Mouse (Mus musculus) duodenum, adult 2 months (tissue): ENCODE data around the gene Mill2. TPM values are rescaled to one million over a fixed set of nuclear protein-coding genes. Genes with fewer than 3 reads are reported as not detected.

Experiments
- polyA plus RNA-seq: library from polyadenylated mRNA; depleted of rRNA; stranded (reverse); fragments of >200 nt; gene quantifications from 2 replicates; pipeline ENCODE4 v1.2.3, GENCODE M21; 2012; ENCODE audit warnings: low replicate concordance; rRNA removed

The Mill2 gene
- polyA plus RNA-seq, result 1.4 and 2.9 TPM in 2 replicates

DNA sequence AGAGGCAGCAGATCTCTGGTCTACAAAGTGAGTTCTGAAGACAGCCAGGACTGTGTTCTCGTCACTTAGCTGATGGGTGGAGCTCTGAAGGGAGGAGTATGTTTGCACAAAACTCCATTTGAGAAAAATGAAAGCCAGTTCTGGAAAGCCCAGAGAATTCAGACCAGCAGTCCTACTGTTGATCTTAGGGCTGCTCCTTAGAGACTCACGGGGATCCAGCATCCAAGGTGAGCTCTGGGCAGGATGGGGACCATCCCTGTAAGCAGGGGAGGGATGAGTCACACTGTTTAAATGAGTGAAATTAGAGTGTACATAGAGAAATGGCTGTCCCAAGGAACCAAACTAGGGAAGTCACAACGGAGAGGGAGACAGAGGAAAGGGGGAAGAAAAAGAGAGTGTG lies at the start of gene Mill2:
Gene Mill2 (plus strand): TSS at position 102 of the 400 bp plus-strand sequence.

DNA sequence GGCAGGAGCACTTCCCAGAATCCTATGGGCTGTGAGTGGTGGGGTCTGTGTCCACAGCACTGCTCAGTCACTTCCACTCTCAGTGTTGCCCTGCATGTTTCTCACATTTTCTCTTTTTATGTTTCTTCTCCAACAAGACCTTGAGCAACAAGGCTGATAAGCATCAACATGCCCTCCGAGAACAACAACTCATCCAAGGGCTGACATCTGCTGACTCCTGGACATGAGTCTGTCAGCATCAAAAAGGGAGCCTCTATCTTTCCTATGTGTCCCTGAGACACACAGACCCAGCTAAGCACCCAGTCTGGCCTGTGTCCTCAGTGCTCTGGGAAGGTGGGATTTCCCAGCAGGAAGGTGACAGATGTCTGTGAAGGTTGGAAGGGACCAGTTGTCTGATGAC lies 41.3 kb upstream of the Mill2 start, which contains the start of gene Psg19:
Gene Psg19 (minus strand): TSS at position 101 of the 400 bp plus-strand sequence.

DNA sequence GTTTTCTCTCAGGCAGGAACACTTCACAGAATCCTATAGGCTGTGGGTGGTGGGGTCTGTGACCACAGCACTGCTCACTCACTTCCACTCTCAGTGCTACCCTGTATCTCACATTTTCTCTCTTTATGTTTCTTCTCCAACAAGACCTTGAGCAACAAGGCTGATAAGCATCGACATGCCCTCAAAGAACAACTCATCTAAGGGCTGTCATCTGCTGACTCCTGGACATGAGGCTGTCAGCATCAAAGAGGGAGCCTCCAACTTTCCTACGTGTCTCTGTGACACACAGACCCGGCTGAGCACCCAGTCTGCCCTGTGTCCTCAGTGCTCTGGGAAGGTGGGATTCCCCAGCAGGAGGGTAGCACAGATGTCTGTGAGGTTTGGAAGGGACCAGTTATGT lies 18.3 kb upstream of the Mill2 start, which contains the start of gene Psg17:
Gene Psg17 (minus strand): TSS at position 101 of the 400 bp plus-strand sequence.

DNA sequence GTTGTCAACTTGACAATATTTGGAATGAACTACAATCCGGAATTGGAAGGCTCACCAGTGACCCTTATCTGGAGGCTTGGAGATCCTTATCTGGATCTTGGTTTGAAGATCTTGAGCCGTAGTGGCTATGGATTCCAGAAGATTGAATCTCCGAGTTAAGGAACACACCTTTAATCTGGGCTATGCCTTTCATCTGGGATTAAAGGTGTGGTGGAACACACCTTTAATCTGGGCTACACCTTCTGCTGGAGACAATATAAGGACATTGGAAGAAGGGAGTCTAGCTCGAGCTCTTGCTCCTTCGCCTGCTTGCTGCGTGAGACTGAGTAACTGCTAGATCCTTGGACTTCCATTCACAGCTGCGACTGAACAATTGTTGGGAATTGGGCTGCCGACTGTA lies 31.3 kb downstream of the Mill2 start, which contains the start of gene Pglyrp1:
Gene Pglyrp1 (plus strand): TSS at position 301 of the 400 bp plus-strand sequence.

DNA sequence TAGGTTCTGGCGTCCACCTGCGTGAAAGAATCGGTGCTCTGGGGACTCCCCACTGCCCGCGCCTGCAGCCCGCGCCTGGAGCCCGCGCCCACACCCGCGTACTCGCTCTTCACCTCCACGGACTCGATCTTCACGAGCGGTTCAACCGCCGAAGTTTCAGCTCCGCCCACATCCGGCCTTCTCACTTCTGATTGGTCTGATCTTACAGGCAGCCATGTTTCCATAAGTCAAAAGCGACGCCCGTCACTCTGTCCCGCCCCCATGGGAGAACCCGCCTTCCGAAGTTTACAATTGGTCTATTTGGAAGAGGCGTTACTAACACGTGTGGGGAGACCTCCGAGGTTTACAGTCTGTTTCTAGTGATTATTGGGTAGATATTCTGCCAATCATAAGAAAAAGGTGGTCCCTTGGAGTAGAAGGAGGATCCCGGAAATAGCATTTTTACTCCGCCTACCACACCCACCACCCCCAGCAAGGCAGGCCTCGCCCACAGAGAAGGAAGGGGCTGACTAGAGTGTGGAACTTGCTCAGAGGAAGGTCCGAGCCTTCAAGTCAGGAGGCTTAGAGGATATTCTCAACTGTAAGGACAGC lies 70.6 kb downstream of the Mill2 start, which contains the start of gene Ccdc61:
Gene Ccdc61 (minus strand): TSS at position 175 of the 591 bp plus-strand sequence.

Other genes with a start within 250 kb of the Mill2 start
- gene Psg23, start 223.5 kb upstream of the Mill2 start, polyA plus RNA-seq, result not detected in 2 replicates
- gene Psg21, start 183.2 kb upstream of the Mill2 start, polyA plus RNA-seq, result not detected in 2 replicates
- gene Psg20, start 153.8 kb upstream of the Mill2 start, polyA plus RNA-seq, result not detected in 2 replicates
- gene Psg22, start 121.9 kb upstream of the Mill2 start, polyA plus RNA-seq, result 0.07 TPM in 1 of 2 replicates, not detected in the other
- not detected in 2 replicates for gene Psg19, start 41.4 kb upstream of the Mill2 start, polyA plus RNA-seq
- gene Psg17, start 18.4 kb upstream of the Mill2 start, polyA plus RNA-seq, result 0.06 and 0.28 TPM in 2 replicates
- gene Pglyrp1, start 31.4 kb downstream of the Mill2 start, polyA plus RNA-seq, result 561 and 1,240 TPM in 2 replicates
- 19.3 and 30.1 TPM in 2 replicates for gene Ccdc61, start 70.4 kb downstream of the Mill2 start, polyA plus RNA-seq
- 0.37 and 0.51 TPM in 2 replicates for gene Nova2, start 85.9 kb downstream of the Mill2 start, polyA plus RNA-seq
- gene Nanos2, start 147.4 kb downstream of the Mill2 start, polyA plus RNA-seq, result not detected in 2 replicates
- gene Mypop, start 151.3 kb downstream of the Mill2 start, polyA plus RNA-seq, result 3.6 and 3.9 TPM in 2 replicates
- 23.6 and 38.4 TPM in 2 replicates for gene Irf2bp1, start 164.1 kb downstream of the Mill2 start, polyA plus RNA-seq
- 18.5 and 24.2 TPM in 2 replicates for gene Foxa3, start 183.6 kb downstream of the Mill2 start, polyA plus RNA-seq
- gene Sympk, start 184.4 kb downstream of the Mill2 start, polyA plus RNA-seq, result 66.3 and 76.2 TPM in 2 replicates
- 0.05 TPM in 1 of 2 replicates, not detected in the other for gene Rsph6a, start 214.7 kb downstream of the Mill2 start, polyA plus RNA-seq
- gene Dmwd, start 236.3 kb downstream of the Mill2 start, polyA plus RNA-seq, result 16.6 and 18.3 TPM in 2 replicates
- 422 and 649 TPM in 2 replicates for gene Dmpk, start 243.9 kb downstream of the Mill2 start, polyA plus RNA-seq